Mouse (Mus musculus): ENCODE data around the gene Cenpp.

DNA sequence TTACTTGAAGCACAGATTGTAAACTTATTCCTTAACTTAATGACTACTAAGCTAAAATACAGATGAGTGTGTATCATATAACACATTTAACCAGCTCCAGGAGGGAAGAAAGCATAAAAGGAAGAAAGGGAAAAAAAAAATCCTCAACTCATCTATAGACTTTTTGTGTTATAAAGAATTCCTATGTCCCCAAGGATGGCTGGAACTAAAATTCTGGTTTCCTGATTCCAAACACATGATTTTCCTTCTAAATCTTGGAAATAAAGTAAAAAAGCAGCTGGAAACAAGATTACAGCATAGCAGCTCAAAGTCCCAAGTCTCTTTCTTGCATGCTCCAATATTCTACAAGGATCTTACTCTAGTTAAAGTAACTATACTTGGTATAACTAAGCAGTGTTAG is 49.0 kb downstream of the Cenpp start:
- TF ChIP-seq CTCF (IDR thresholded peaks at IDR 0.05; ENCODE audit: control insufficient read depth, insufficient read depth, insufficient replicate concordance, low read depth, low read length) (no peak), POLR2A (IDR thresholded peaks at IDR 0.05; ENCODE audit: control insufficient read depth, low read depth, low read length) (no peak)
